In the genomic region with DNA sequence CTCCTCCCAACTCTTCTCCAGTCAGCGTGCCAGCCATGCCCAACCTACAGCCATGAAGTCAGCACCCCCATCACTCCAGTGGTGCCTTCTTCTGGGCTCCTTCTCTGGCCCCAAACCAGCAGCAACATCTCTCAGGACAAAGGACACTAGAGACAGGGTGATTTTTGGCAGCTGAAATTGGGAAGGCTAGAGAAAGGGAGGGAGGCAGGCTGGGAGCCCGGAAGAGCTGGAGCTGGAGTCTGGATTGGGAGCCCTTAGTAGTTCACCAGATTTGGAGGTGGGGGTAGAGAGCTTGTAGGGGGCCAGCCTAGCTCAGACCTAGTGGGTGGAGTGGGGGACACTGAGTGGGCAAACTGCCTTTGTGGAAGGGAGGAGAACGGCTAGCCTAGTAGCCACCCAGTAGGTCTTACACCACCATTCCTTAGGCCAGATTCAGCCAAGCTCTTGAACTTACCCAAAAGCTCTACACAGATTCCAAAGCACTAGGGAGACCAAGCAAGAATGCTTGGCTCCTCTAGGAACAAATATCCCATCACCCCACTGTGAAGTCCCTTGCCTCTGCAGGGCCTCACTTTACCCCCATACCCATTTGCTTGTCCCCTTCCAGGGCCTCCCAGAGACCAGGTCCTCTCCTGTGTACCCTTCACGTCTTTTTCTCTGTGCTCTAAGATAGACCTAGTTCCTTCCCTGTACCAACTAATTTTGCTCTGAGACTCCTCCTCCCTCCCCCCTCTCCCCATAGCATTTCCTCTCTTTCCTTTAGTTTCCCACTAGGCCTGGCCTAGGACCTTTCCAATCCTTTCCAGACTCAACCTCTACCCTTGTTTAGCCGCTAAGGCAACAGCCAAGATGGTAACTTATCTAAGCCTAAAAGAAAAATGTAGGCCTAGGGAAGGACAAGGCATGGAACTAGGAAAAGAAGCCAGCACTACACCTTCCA, we compare ENCODE assay signal across 8 mouse cellular contexts. TPM values are rescaled to one million over a fixed set of nuclear protein-coding genes. Genes with fewer than 3 reads are reported as not detected.
DNase-seq lines count a peak whose midpoint lies in the region; ATAC-seq lines count a peak whose summit lies in the region.

No protein-coding gene starts in this region.

- H3K9me3 ChIP-seq in embryonic facial prominence, embryonic 10.5 days, result no peaks in the 10 kb centered on the region
- no peaks in the 10 kb centered on the region for H3K9me3 ChIP-seq in heart, embryonic 14.5 days (ENCODE audit: control insufficient read depth, low read length)
- no peaks in the 10 kb centered on the region for H3K9me3 ChIP-seq in lung, embryonic 16.5 days (ENCODE audit: control insufficient read depth, low read length)
- no peaks in the 10 kb centered on the region for H3K9me3 ChIP-seq in stomach, embryonic 15.5 days

- H3K9ac ChIP-seq in heart, embryonic 14.5 days (ENCODE audit: low read length), result peak overlapping the region; percentile 94
- peak overlapping the region; percentile 92 for H3K9ac ChIP-seq in lung, embryonic 16.5 days (ENCODE audit: low read length)
- H3K9ac ChIP-seq in stomach, embryonic 15.5 days, result peak overlapping the region; percentile 76; the same call in 1 of the 2 replicates

- peaks cover 2% of the 10 kb centered on the region; the same call in 1 of the 2 replicates for H3K36me3 ChIP-seq in embryonic facial prominence, embryonic 10.5 days (replicated peaks)
- no peaks in the 10 kb centered on the region for H3K36me3 ChIP-seq in heart, embryonic 14.5 days (ENCODE audit: control insufficient read depth, insufficient read depth, low read length)
- H3K36me3 ChIP-seq in lung, embryonic 16.5 days (ENCODE audit: control insufficient read depth, insufficient read depth, low read length), result no peaks in the 10 kb centered on the region
- no peaks in the 10 kb centered on the region for H3K36me3 ChIP-seq in stomach, embryonic 15.5 days

- ATAC-seq in heart, embryonic 14.5 days (ENCODE audit: insufficient number of reproducible peaks, insufficient read depth, low FRiP score, low read depth), result no peak
- ATAC-seq in lung, embryonic 16.5 days (ENCODE audit: low read depth), result peak; percentile 44
- peak; percentile 12; the same call in 1 of the 2 replicates for ATAC-seq in stomach, embryonic 15.5 days (ENCODE audit: insufficient read depth, low FRiP score, low read depth)

- H3K4me1 ChIP-seq in embryonic facial prominence, embryonic 10.5 days, result peaks cover 46% of the 10 kb centered on the region
- peaks cover 25 to 40% of the 10 kb centered on the region in 2 experiments for H3K4me1 ChIP-seq in heart, embryonic 14.5 days (ENCODE audit: control insufficient read depth in 2 of 2, insufficient read depth in 2 of 2, low read length in 2 of 2)
- H3K4me1 ChIP-seq in lung, embryonic 16.5 days (replicated peaks; ENCODE audit: control insufficient read depth, insufficient read depth, low read length), result peaks cover 39% of the 10 kb centered on the region
- H3K4me1 ChIP-seq in stomach, embryonic 15.5 days, result peaks cover 49% of the 10 kb centered on the region

- H3K27me3 ChIP-seq in embryonic facial prominence, embryonic 10.5 days (replicated peaks; ENCODE audit: low read depth, poor library complexity, severe bottlenecking), result peaks cover 13% of the 10 kb centered on the region; the same call in 1 of the 2 replicates
- 0 out of 2 replicates have a peak, but pooled peaks cover 3% of the 10 kb centered on the region for H3K27me3 ChIP-seq in heart, embryonic 14.5 days (ENCODE audit: control insufficient read depth, insufficient read depth, low read length)
- no peaks in the 10 kb centered on the region for H3K27me3 ChIP-seq in lung, embryonic 16.5 days (ENCODE audit: control insufficient read depth, insufficient read depth, low read depth, low read length)
- H3K27me3 ChIP-seq in stomach, embryonic 15.5 days (replicated peaks), result no peaks in the 10 kb centered on the region

- DNase-seq in urinary bladder, postnatal 14 days (ENCODE audit: low spot score), result peak; percentile 44
- no peak for DNase-seq in urinary bladder, postnatal 25 days (ENCODE audit: low spot score)
- peak; percentile 62 for DNase-seq in embryonic facial prominence, embryonic 10.5 days (ENCODE audit: low spot score)
- DNase-seq in kidney, postnatal 10 days, result peak; percentile 73
- no peak for DNase-seq in urinary bladder, postnatal 10 days (ENCODE audit: low spot score)

- H3K4me3 ChIP-seq in embryonic facial prominence, embryonic 10.5 days, result peak overlapping the region; percentile 81
- peak overlapping the region; percentile 86 to 94 for H3K4me3 ChIP-seq in heart, embryonic 14.5 days (ENCODE audit: control insufficient read depth in 1 of 2, insufficient read depth in 1 of 2, low read depth in 1 of 2, low read length in 2 of 2)
- peak overlapping the region; percentile 75 for H3K4me3 ChIP-seq in lung, embryonic 16.5 days (ENCODE audit: low read length)
- H3K4me3 ChIP-seq in stomach, embryonic 15.5 days (replicated peaks), result peak overlapping the region; percentile 75

- peak overlapping the region; percentile 68 for H3K4me2 ChIP-seq in heart, embryonic 14.5 days (ENCODE audit: low read length)
- H3K4me2 ChIP-seq in lung, embryonic 16.5 days (ENCODE audit: low read depth, low read length), result peak overlapping the region; percentile 53
- H3K4me2 ChIP-seq in stomach, embryonic 15.5 days, result peak overlapping the region; percentile 61

- peak overlapping the region; percentile 98 for H3K27ac ChIP-seq in embryonic facial prominence, embryonic 10.5 days (replicated peaks)
- peak overlapping the region; percentile 82 to 97 for H3K27ac ChIP-seq in heart, embryonic 14.5 days (replicated peaks in 1 of 2; ENCODE audit: control insufficient read depth in 1 of 2, insufficient read depth in 1 of 2, low read depth in 2 of 2, low read length in 2 of 2)
- peak overlapping the region; percentile 97 for H3K27ac ChIP-seq in lung, embryonic 16.5 days (ENCODE audit: low read length)
- H3K27ac ChIP-seq in stomach, embryonic 15.5 days, result peak overlapping the region; percentile 96

- WGBS in embryonic facial prominence, embryonic 10.5 days, result 27% methylated on average over 5 of the region's 5 CpGs
- WGBS in heart, embryonic 14.5 days, result 37% methylated on average over 5 of the region's 5 CpGs
- 36% methylated on average over 5 of the region's 5 CpGs for WGBS in lung, embryonic 16.5 days
- 25% methylated on average over 5 of the region's 5 CpGs for WGBS in stomach, embryonic 15.5 days

RNA-seq across cellular contexts. Expression of a gene that starts 1.9 kb away (rescaled TPM):
- 12.6 and 15.2 TPM in 2 replicates for polyA plus RNA-seq in embryonic facial prominence, embryonic 10.5 days (2016; fragmentation: Nextera tagmentation; extraction: Ambion mirVana)
- polyA plus RNA-seq in heart, embryonic 14.5 days (2014; fragmentation: Nextera tagmentation; extraction: Ambion mirVana), result 6.2 and 9.3 TPM in 2 replicates
- polyA plus RNA-seq in lung, embryonic 16.5 days (2015; fragmentation: Nextera tagmentation; extraction: Ambion mirVana), result 14.0 and 14.7 TPM in 2 replicates
- polyA plus RNA-seq in stomach, embryonic 15.5 days (2015; fragmentation: Nextera tagmentation; extraction: Ambion mirVana), result 13.9 and 16.2 TPM in 2 replicates

RNA-seq across cellular contexts. Expression of a gene that starts 2.4 kb away (rescaled TPM):
- polyA plus RNA-seq in embryonic facial prominence, embryonic 10.5 days (2016; fragmentation: Nextera tagmentation; extraction: Ambion mirVana), result not detected in 2 replicates
- not detected in 2 replicates for polyA plus RNA-seq in heart, embryonic 14.5 days (2014; fragmentation: Nextera tagmentation; extraction: Ambion mirVana)
- polyA plus RNA-seq in lung, embryonic 16.5 days (2015; fragmentation: Nextera tagmentation; extraction: Ambion mirVana), result not detected in 2 replicates
- not detected in 2 replicates for polyA plus RNA-seq in stomach, embryonic 15.5 days (2015; fragmentation: Nextera tagmentation; extraction: Ambion mirVana)

RNA-seq across cellular contexts. Expression of a gene that starts 11.3 kb away (rescaled TPM):
- polyA plus RNA-seq in embryonic facial prominence, embryonic 10.5 days (2016; fragmentation: Nextera tagmentation; extraction: Ambion mirVana), result 2.3 and 2.4 TPM in 2 replicates
- 4.2 TPM in 2 replicates for polyA plus RNA-seq in heart, embryonic 14.5 days (2014; fragmentation: Nextera tagmentation; extraction: Ambion mirVana)
- 3.5 and 4.7 TPM in 2 replicates for polyA plus RNA-seq in lung, embryonic 16.5 days (2015; fragmentation: Nextera tagmentation; extraction: Ambion mirVana)
- 5.3 and 6.9 TPM in 2 replicates for polyA plus RNA-seq in stomach, embryonic 15.5 days (2015; fragmentation: Nextera tagmentation; extraction: Ambion mirVana)

RNA-seq across cellular contexts. Expression of a gene that starts 17.0 kb away (rescaled TPM):
- 425 and 454 TPM in 2 replicates for polyA plus RNA-seq in embryonic facial prominence, embryonic 10.5 days (2016; fragmentation: Nextera tagmentation; extraction: Ambion mirVana)
- polyA plus RNA-seq in heart, embryonic 14.5 days (2014; fragmentation: Nextera tagmentation; extraction: Ambion mirVana), result 449 and 503 TPM in 2 replicates
- polyA plus RNA-seq in lung, embryonic 16.5 days (2015; fragmentation: Nextera tagmentation; extraction: Ambion mirVana), result 430 and 446 TPM in 2 replicates
- 331 and 401 TPM in 2 replicates for polyA plus RNA-seq in stomach, embryonic 15.5 days (2015; fragmentation: Nextera tagmentation; extraction: Ambion mirVana)

RNA-seq across cellular contexts. Expression of a gene that starts 19.7 kb away (rescaled TPM):
- 9.3 and 10.4 TPM in 2 replicates for polyA plus RNA-seq in embryonic facial prominence, embryonic 10.5 days (2016; fragmentation: Nextera tagmentation; extraction: Ambion mirVana)
- 4.9 and 8.6 TPM in 2 replicates for polyA plus RNA-seq in heart, embryonic 14.5 days (2014; fragmentation: Nextera tagmentation; extraction: Ambion mirVana)
- polyA plus RNA-seq in lung, embryonic 16.5 days (2015; fragmentation: Nextera tagmentation; extraction: Ambion mirVana), result 21.3 and 27.3 TPM in 2 replicates
- 19.0 and 19.8 TPM in 2 replicates for polyA plus RNA-seq in stomach, embryonic 15.5 days (2015; fragmentation: Nextera tagmentation; extraction: Ambion mirVana)

Comparison
In these comparisons a context has a peak if more than half of its experiments do, and no peak if none do; other contexts are left out.
1. DNase-seq: peak in urinary bladder, postnatal 14 days (single experiment), embryonic facial prominence, embryonic 10.5 days (single experiment) and kidney, postnatal 10 days (single experiment); none in urinary bladder, postnatal 25 days (single experiment) and urinary bladder, postnatal 10 days (single experiment).
2. Peak in every context shown above with its lines, with median percentiles within 50 percentile points of each other: H3K27ac ChIP-seq, H3K4me3 ChIP-seq, H3K4me2 ChIP-seq and H3K9ac ChIP-seq.